Mouse (Mus musculus): ENCODE measurements around the gene Lamp2.
"Not testable (repeated sequence)": the region's sequence is repeated elsewhere in the genome, so short reads cannot be mapped to it uniquely, and the experiment has no call there.

Lamp2 gene

DNA sequence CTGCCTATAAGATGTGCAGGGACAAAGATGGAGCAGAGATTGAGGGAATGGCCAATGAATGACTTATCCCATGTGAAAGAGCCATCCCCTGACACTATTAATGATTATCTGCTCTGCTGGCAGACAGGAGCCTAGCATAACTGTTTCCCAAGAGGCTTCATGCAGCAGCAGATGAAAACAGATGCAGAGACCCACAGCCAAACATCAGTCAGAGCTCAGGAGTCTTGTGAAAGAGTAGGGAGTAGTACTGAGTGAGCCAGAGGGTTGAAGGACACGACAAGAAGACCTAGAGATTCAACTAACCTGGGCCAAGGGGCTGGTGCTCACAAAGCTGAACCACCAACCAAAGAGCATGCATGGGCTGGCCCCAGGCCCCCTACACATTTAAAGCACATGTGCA is 30.2 kb downstream of the Lamp2 start:
- no peak for DNase-seq

DNA sequence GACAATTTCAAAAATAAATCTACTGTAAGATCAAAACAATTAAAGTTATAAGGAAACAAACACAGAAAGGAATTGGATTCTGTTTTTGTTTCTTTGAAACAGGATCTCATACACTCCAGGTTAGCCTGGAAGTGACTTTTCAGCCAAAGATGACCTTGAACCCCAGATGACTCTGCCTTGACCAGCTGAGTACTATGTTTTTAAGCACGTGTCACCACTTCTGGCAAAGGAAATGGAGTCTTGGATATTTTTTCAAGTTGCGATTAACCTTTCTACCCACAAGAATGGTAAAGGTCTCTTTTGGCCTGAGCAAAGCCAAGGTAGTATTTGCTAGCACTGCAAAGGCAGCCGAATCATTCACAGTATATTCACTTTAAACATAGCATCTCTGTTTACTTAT is 33.2 kb downstream of the Lamp2 start:
- no peak for DNase-seq

DNA sequence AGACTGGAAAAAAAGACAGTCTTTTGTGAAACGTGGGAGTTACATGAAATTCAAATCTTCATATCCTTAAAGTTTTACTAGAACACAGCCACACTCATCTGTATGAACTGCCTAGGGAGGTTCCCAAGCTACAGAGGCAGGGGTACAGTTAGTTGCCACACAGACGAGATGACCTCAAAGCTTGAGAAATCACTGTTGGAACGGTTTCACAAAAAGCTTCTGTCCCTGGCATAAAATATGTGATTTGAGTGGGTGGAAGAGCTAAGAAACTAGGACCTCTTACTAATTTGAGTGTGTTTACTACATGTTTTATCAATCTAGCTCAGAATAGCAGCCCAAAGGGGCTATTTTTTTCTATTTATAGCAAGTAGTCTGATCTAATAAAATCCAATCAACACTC is 33.9 kb downstream of the Lamp2 start:
- DNase-seq, result no peak

- no peak for DNase-seq
Measured at GRCm38 (mm10) chrX:38403879-38404278, 52.4 kb downstream of the Lamp2 start.

DNA sequence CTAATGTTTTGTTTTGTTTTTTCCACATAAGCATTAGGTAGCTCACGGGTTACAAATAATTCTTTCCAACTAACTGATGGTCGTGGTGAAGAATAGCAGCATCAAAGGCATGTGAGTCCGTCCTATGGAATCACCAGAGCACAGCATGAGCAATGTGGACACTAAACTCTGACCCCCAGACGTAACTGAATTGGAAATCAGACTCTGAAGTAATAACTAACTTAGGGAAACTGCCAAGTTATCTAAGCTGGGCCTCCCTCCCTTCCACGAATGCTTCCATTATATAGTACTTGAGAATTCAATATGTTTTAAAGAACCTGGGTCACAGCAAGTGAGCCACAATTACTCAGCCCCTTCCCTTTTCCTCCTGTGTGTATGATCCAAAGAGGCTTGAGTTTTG is 53.3 kb downstream of the Lamp2 start:
- DNase-seq, result no peak

GRCm38 (mm10) chrX:38402004-38402403 is 54.2 kb downstream of the Lamp2 start:
- DNase-seq, result peak; percentile 0

GRCm38 (mm10) chrX:38400616-38401015 is 55.6 kb downstream of the Lamp2 start:
- no peak for DNase-seq

DNA sequence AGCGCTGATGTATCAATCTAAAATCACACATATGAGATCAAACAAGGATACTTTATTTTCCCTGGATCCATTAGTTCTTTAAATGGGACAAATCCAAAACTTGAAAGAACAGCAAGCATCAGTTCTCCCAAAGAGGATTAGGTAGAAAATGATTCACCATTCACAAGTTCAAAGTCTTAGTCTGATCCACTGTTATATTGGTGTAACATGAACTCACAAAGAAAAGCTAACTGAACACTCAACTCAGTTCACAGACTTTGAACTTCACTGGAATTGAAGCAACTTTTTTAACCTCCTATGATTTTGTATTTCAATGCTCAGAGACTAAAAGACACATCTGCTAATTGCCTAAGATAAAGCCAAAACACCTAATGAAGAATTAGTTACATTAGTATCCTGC is 56.6 kb downstream of the Lamp2 start:
- DNase-seq, result no peak

DNA sequence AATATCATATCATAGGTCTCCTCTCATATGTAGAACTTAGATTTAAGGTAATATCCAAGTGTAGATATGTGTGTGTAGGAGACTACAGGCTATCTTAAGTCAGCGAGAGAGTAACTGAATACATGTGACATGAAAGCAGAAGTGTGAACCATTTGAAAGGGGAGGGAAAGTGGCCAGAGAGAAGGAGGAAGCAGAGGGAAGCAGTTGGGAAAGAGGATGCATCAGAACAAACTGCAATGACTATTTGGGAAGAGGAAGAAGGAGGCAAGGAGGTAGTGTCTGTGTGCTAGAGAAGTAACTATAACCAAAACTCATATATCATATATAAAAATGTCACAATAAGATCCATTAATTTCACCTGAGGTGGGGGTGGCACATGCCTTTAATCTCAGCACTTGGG is 83.1 kb downstream of the Lamp2 start:
- DNase-seq, result not testable (repeated sequence)

DNA sequence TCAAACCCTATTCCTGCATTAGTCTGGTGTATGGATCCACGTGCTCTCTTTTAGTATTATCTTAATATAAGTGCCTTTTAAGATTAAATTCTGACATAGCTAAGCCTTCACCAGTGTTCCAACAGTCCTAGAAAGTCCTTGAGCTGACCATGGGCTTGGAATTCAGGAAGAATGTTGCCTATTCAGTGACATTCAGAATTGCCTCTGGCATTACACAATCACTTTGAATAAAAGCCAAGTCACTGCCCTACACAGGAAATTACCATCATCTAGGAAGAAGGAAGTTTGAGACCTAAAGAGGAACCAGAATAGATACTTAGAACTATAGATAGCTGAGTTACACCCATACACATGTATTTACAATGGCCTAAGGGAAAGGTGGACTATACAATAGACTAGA is 91.6 kb downstream of the Lamp2 start:
- DNase-seq, result not testable (repeated sequence)

DNA sequence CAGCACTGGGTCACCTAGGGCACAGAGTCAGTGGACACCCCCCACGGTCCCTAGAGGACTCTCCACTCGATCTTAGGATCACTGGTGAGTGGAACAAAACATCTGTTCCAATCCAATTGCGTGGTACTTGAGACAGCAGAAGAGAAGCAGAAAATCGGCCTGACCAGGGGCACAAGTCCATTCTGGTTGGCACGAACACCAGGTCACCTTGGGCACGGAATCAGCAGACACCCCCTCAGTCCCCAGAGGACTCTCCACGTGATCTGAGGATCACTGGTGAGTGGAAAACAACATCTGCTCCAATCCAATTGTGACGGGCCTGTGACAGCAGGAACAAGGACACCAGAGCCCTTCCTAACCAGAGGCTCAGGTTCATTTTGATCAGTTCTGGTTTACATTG is 94.2 kb downstream of the Lamp2 start:
- DNase-seq, result no peak
